Mouse (Mus musculus) c-Kit-positive CD71-positive TER-119-positive erythroid progenitor cells, embryonic 14.5 days (primary cell): Measurements from ENCODE around the gene Ndufa13.

ENCODE experiments used
- DNase-seq: peaks from one replicate; pipeline ENCODE4 v3.0.0-alpha.2; 2013; ENCODE audit warnings: low spot score

Ndufa13 gene

DNA sequence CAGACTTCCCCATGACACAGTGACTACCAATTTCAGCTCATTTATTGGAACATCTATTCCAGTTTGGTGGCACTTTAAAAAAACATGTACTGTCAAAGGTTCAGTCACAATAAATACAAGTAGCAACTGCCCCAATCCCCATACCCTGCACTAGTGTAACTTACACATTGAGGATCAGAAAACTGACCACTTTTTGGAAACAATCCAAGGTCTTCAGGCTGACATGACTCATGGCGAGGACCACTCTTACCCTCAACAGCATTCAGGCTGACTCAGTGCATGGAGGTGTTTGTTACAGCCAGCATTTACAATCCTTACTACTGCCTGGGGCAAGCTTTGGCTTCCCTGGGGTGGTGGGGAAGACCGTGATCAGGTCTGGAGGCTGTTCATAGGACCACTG lies 4.7 kb upstream of the Ndufa13 start:
- DNase-seq, result no peak

- no peak for DNase-seq
Observed at GRCm38 (mm10) chr8:69906260-69906659, 3.9 kb upstream of the Ndufa13 start.

DNA sequence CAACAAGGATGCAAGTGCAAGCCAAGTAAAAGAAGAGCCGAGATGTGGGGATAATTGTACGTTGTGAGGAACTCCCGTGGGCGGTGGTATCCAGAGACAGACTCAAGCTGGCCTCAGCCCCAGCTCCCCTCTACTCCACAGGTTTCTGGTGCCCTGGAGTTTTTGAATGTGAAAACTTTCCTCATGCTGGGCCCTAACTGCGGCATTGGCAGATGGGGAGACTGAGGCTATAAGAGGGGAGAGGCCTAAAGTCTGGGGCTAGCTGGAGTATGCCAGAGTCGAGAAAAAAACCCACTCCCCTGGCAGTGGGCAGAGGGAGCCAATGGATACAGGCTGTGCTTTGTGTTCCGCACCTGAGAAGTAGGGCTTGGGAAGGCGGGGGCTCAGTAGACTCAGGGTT lies 1.7 kb upstream of the Ndufa13 start:
- no peak for DNase-seq

- peak; percentile 99 for DNase-seq
Observed at GRCm38 (mm10) chr8:69903063-69903542, 745 bp upstream of the Ndufa13 start.

- peak; percentile 95 for DNase-seq
Observed at GRCm38 (mm10) chr8:69901484-69902162, 735 bp downstream of the Ndufa13 start.

- DNase-seq, result no peak
Observed at GRCm38 (mm10) chr8:69900895-69901451, 1.4 kb downstream of the Ndufa13 start.

DNA sequence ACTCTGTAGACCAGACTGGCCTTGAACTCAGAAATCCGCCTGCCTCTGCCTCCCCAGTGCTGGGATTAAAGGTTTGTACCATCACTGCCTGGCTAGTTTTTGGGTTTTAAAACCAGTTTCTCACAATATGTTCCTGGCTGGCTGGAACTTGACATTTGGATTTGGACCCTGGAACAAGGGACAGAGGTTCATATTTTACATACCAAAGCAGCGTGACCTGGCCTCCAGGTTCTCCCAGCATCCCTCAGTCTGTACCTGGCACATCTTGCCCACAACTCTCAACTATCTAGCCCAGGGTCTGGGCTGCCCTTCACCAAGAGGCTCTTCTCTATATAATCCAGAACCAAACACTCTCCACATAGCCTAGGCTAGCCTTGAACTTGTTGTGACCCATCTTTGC lies 2.5 kb downstream of the Ndufa13 start:
- DNase-seq, result no peak

- DNase-seq, result no peak
Observed at GRCm38 (mm10) chr8:69897857-69898256, 4.5 kb downstream of the Ndufa13 start.

- no peak for DNase-seq
Observed at GRCm38 (mm10) chr8:69895772-69896451, 6.4 kb downstream of the Ndufa13 start.

DNA sequence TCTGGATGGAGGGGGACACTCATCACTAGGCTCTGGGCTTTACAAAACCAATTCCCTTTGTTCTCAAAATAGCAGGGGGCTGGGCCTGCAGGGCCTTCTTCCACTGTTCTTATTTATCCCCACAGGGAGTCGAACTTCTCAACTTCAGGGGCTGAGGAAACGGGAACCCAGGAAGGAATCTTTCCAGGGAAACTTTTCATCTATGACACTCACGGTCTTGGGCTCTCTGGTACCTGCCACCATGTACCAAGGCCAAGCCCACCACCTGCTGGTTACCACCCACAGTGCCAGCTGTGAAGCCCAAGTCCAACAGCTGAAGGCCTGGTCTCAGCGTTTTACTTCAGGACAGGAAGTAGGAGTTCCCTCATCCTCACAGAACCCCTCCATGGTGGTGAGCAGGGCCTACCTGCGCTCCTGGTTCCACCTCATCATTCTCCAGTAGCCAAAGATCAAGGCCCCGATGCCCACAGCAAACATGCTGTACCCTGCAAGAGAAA lies 7.5 kb downstream of the Ndufa13 start:
- DNase-seq, result no peak

GRCm38 (mm10) chr8:69893863-69894262 lies 8.5 kb downstream of the Ndufa13 start:
- DNase-seq, result peak; percentile 62

DNA sequence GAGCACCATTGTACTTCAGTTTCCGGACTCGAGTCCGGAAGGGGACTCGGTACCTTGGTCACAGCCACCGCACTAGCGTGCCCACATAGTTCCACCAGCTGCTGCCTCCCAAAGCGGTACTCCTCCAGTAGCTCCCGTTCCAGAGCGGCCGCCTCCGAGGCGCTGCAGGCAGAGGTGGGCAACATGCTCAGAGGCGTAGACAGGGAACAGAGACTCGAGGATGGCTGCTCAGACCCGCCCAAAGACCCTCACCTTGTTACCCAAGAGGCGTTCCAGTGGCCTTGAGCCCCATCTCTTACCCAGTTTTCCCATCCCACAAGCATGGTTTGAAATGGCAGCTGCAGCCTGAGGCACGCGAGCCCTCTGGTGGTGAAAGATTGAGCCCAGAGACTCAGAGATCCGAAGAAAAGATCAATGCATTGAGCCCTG lies 11.5 kb downstream of the Ndufa13 start:
- peak; percentile 34 for DNase-seq

GRCm38 (mm10) chr8:69888902-69889301 lies 13.5 kb downstream of the Ndufa13 start:
- DNase-seq, result no peak

DNA sequence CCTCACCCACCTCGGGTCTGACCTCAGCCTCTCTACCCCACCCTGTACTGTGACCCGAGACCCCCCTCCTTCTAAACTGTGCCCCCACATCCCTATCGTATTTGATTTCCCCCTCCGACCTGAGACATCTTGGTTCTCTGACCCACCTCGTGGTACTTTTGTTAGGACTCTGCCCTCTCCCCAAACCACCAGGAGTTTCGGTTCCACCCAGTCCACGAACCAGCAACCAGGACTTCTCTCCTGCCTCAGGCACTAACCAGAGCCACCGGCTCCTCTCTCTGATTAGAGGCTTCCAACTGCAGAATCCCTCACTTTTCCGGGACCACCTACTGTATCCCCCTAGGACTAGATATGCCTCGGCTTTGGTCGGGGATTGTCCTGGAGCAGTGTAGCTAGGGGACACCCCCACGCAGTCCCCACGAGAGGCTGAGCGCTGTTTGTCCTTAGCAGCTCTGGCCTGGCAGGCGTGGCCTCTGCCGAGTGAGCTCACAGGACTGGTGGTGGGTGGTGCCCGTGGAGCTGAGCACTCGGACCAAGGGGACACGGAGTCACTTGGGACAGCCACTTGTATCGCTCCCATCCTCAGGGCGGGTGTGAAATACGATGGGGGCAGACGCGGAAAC lies 14.0 kb downstream of the Ndufa13 start:
- no peak for DNase-seq

DNA sequence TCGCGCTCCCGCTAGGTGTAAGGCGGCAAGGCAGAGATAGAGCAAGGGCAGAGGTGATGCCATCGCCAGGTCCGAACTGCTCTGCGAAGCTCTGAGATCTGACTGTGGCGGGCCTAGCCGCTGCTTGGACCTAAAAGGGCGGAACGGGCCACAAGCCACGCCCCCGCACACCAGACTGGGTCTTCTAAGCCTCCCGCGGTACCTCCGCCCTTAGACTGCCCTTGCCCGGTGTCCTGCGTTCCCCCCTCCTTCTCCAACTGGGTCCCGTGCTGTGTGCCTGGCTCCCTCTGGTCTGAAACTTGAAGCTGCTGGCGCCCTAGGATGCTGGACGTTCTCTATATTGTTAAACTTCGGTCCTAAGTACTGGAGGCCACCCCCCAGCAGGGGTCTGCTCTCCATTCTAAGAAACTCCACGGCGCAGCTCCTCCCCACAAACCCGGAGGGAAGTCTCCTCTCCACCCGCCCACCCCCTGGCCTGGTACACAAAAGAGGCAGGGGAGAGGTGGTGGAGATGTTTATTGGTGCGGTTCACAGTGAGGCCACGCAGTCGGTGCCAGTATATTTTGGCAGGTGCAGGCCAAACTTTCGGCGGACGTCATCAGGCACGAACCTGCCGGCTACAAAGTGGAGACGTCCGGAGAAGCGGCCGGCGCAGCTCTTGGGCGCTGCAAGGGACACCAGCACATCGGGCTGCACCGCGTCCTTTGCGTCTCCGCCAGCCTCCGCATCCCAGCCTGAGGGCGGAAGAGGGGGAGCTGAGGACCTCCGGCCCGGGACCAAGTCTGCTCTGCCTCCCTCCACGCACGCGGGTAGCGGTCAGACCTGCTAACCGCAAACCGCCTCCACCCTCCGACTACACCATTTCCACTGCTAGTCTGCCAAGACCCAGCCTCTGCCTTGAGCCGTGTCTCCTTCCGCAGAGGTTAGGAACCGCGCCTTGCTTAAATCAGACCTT lies 14.8 kb downstream of the Ndufa13 start, which contains the start of gene Cilp2:
TSS of gene Cilp2 (minus strand) at position 399 of the 955 bp plus-strand sequence.
- no peak for DNase-seq

DNA sequence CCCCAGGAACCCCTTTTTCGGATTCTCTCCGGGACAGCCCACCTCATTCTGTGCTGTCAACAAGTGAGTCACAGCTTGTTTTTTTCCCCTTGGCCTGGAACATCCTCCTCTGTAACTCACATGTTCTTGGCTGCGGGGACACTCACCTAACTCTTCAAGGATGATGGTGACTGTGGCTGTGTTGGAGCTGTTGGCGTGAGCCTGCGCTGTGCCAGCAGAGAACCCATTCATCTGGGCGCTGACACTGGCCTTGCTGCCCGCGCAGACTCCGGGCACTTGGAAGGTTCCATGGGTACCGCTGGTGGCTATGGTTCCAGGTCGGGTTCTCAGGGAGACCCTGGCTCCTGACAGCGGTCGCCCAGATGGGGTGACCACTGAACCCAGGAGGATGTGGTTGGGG lies 18.2 kb downstream of the Ndufa13 start:
- no peak for DNase-seq

- DNase-seq, result no peak
Observed at GRCm38 (mm10) chr8:69882833-69883600, 19.3 kb downstream of the Ndufa13 start.

- no peak for DNase-seq
Observed at GRCm38 (mm10) chr8:69882021-69882756, 20.2 kb downstream of the Ndufa13 start.

DNA sequence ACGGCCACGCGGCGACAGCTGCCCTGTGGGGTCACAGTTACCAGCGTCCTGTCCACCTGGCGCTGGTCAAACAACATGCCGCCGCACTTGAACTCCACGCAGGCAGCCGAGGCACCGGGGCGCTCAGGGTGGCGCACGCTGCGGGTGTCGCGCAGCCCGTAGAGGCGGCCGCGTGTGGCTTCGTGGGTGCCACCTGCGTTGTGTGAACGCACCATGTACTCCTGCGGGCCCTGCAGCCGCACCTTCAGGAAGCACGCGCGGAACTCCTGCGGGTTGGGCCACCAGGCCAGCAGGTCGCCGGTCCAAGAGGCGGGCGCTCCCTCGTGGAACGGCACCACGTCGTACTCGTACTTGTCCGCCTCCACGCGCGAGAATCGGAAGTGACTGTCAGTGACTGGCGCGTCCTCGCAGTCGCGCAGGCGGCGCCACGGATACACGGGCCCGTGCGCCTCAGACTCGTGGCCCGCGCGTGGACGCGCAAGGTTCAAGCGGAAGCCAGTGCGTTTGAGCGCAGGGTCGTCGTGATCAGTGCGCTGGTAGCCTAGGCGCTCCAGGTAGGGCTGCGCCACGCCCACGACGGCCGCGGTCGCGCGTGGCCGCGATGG lies 21.0 kb downstream of the Ndufa13 start:
- no peak for DNase-seq
